Mouse (Mus musculus): Measurements from ENCODE around the gene Esd. TPM values are rescaled to one million over a fixed set of nuclear protein-coding genes. Genes with fewer than 3 reads are reported as not detected.

Esd gene
- polyA plus RNA-seq (2015; fragmentation: Nextera tagmentation; extraction: Ambion mirVana) = 184 and 191 TPM in 2 replicates

- Histone ChIP-seq H3K36me3 (ENCODE audit: control insufficient read depth, insufficient read depth) (peaks cover 6% of the 10 kb centered on the region), H3K4me3 (ENCODE audit: low read depth, low read length) (peak within 1 kb of the TSS; percentile 86), H3K27me3 (ENCODE audit: control insufficient read depth, insufficient read depth, low read depth, low read length) (no peaks in the 10 kb centered on the region), H3K4me1 (ENCODE audit: control insufficient read depth, low read depth, low read length) (peaks cover 16% of the 10 kb centered on the region), H3K27ac (ENCODE audit: low read length) (peak within 1 kb of the TSS; percentile 86), H3K9me3 (replicated peaks; ENCODE audit: control insufficient read depth, low read length) (no peaks in the 10 kb centered on the region), H3K4me2 (ENCODE audit: low read depth, low read length) (peak within 1 kb of the TSS; percentile 81), H3K9ac (ENCODE audit: low read depth, low read length) (peak within 1 kb of the TSS; percentile 82)
- WGBS (ENCODE audit: insufficient replicate concordance) = under 1% methylated on average over 53 of the region's 53 CpGs
- ATAC-seq (ENCODE audit: low read depth) = peak; percentile 99
Measured at GRCm38 (mm10) chr14:74732079-74732783, at the start of gene Esd. Esd (plus strand) TSS chr14:74732297.

GRCm38 (mm10) chr14:74684298-74684978 is 47.7 kb upstream of the Esd start:
- no peaks in the 10 kb centered on the region for H3K27me3 ChIP-seq (ENCODE audit: control insufficient read depth, insufficient read depth, low read depth, low read length)
- no peak overlapping the region for H3K9ac ChIP-seq (ENCODE audit: low read depth, low read length)
- H3K27ac ChIP-seq (ENCODE audit: low read length) = no peak overlapping the region
- no peaks in the 10 kb centered on the region for H3K9me3 ChIP-seq (replicated peaks; ENCODE audit: control insufficient read depth, low read length)
- no peak overlapping the region for H3K4me2 ChIP-seq (ENCODE audit: low read depth, low read length)
- H3K4me3 ChIP-seq (ENCODE audit: low read depth, low read length) = no peak overlapping the region
- H3K36me3 ChIP-seq (ENCODE audit: control insufficient read depth, insufficient read depth) = no peaks in the 10 kb centered on the region
- peak; percentile 60; the same call in 1 of the 2 replicates for ATAC-seq (ENCODE audit: low read depth)
- WGBS (ENCODE audit: insufficient replicate concordance) = 55% methylated on average over 5 of the region's 5 CpGs
- H3K4me1 ChIP-seq (ENCODE audit: control insufficient read depth, low read depth, low read length) = no peaks in the 10 kb centered on the region; the same call in 1 of the 2 replicates

- no peak for ATAC-seq (ENCODE audit: low read depth)
- H3K27me3 ChIP-seq (ENCODE audit: control insufficient read depth, insufficient read depth, low read depth, low read length) = no peaks in the 10 kb centered on the region
- H3K27ac ChIP-seq (ENCODE audit: low read length) = no peak overlapping the region
- no peaks in the 10 kb centered on the region for H3K36me3 ChIP-seq (ENCODE audit: control insufficient read depth, insufficient read depth)
- H3K9me3 ChIP-seq (replicated peaks; ENCODE audit: control insufficient read depth, low read length) = no peaks in the 10 kb centered on the region
- H3K4me3 ChIP-seq (ENCODE audit: low read depth, low read length) = no peak overlapping the region
- no peak overlapping the region for H3K4me2 ChIP-seq (ENCODE audit: low read depth, low read length)
- no peaks in the 10 kb centered on the region for H3K4me1 ChIP-seq (ENCODE audit: control insufficient read depth, low read depth, low read length)
- 68% methylated on average over 2 of the region's 2 CpGs for WGBS (ENCODE audit: insufficient replicate concordance)
- no peak overlapping the region for H3K9ac ChIP-seq (ENCODE audit: low read depth, low read length)
Measured at GRCm38 (mm10) chr14:74691963-74692362, 40.1 kb upstream of the Esd start.

GRCm38 (mm10) chr14:74696766-74697165 is 35.3 kb upstream of the Esd start:
- 50% methylated on average over 4 of the region's 4 CpGs for WGBS (ENCODE audit: insufficient replicate concordance)

GRCm38 (mm10) chr14:74697432-74697831 is 34.7 kb upstream of the Esd start:
- Histone ChIP-seq H3K27me3 (ENCODE audit: control insufficient read depth, insufficient read depth, low read depth, low read length) (no peaks in the 10 kb centered on the region), H3K9ac (ENCODE audit: low read depth, low read length) (no peak overlapping the region), H3K9me3 (replicated peaks; ENCODE audit: control insufficient read depth, low read length) (no peaks in the 10 kb centered on the region), H3K4me1 (ENCODE audit: control insufficient read depth, low read depth, low read length) (no peaks in the 10 kb centered on the region), H3K27ac (ENCODE audit: low read length) (no peak overlapping the region), H3K4me3 (ENCODE audit: low read depth, low read length) (no peak overlapping the region), H3K36me3 (ENCODE audit: control insufficient read depth, insufficient read depth) (no peaks in the 10 kb centered on the region), H3K4me2 (ENCODE audit: low read depth, low read length) (no peak overlapping the region)
- ATAC-seq (ENCODE audit: low read depth) = no peak

More at GRCm38 (mm10) chr14:74696766-74697165, 35.3 kb upstream of the Esd start:
- Histone ChIP-seq H3K27me3 (ENCODE audit: control insufficient read depth, insufficient read depth, low read depth, low read length) (no peaks in the 10 kb centered on the region), H3K36me3 (ENCODE audit: control insufficient read depth, insufficient read depth) (no peaks in the 10 kb centered on the region), H3K4me1 (ENCODE audit: control insufficient read depth, low read depth, low read length) (no peaks in the 10 kb centered on the region), H3K27ac (ENCODE audit: low read length) (no peak overlapping the region), H3K9ac (ENCODE audit: low read depth, low read length) (no peak overlapping the region), H3K4me3 (ENCODE audit: low read depth, low read length) (no peak overlapping the region), H3K9me3 (replicated peaks; ENCODE audit: control insufficient read depth, low read length) (no peaks in the 10 kb centered on the region), H3K4me2 (ENCODE audit: low read depth, low read length) (no peak overlapping the region)
- ATAC-seq (ENCODE audit: low read depth) = no peak

- no peaks in the 10 kb centered on the region for H3K9me3 ChIP-seq (replicated peaks; ENCODE audit: control insufficient read depth, low read length)
Measured at GRCm38 (mm10) chr14:74699241-74699640, 32.9 kb upstream of the Esd start.

GRCm38 (mm10) chr14:74703930-74704329 is 28.2 kb upstream of the Esd start:
- Histone ChIP-seq H3K9me3 (replicated peaks; ENCODE audit: control insufficient read depth, low read length) (no peaks in the 10 kb centered on the region), H3K4me1 (ENCODE audit: control insufficient read depth, low read depth, low read length) (no peaks in the 10 kb centered on the region), H3K9ac (ENCODE audit: low read depth, low read length) (no peak overlapping the region), H3K27me3 (ENCODE audit: control insufficient read depth, insufficient read depth, low read depth, low read length) (no peaks in the 10 kb centered on the region), H3K4me2 (ENCODE audit: low read depth, low read length) (no peak overlapping the region), H3K27ac (ENCODE audit: low read length) (no peak overlapping the region), H3K36me3 (ENCODE audit: control insufficient read depth, insufficient read depth) (no peaks in the 10 kb centered on the region), H3K4me3 (ENCODE audit: low read depth, low read length) (no peak overlapping the region)
- 41% methylated on average over 6 of the region's 6 CpGs for WGBS (ENCODE audit: insufficient replicate concordance)
- ATAC-seq (ENCODE audit: low read depth) = no peak

More at GRCm38 (mm10) chr14:74699241-74699640, 32.9 kb upstream of the Esd start:
- H3K27me3 ChIP-seq (ENCODE audit: control insufficient read depth, insufficient read depth, low read depth, low read length) = no peaks in the 10 kb centered on the region
- no peak for ATAC-seq (ENCODE audit: low read depth)
- H3K9ac ChIP-seq (ENCODE audit: low read depth, low read length) = no peak overlapping the region
- no peak overlapping the region for H3K4me3 ChIP-seq (ENCODE audit: low read depth, low read length)
- no peaks in the 10 kb centered on the region for H3K4me1 ChIP-seq (ENCODE audit: control insufficient read depth, low read depth, low read length)
- H3K27ac ChIP-seq (ENCODE audit: low read length) = no peak overlapping the region
- H3K36me3 ChIP-seq (ENCODE audit: control insufficient read depth, insufficient read depth) = no peaks in the 10 kb centered on the region
- no peak overlapping the region for H3K4me2 ChIP-seq (ENCODE audit: low read depth, low read length)
- WGBS (ENCODE audit: insufficient replicate concordance) = 49% methylated on average over 3 of the region's 3 CpGs

GRCm38 (mm10) chr14:74709054-74709453 is 23.0 kb upstream of the Esd start:
- Histone ChIP-seq H3K4me3 (ENCODE audit: low read depth, low read length) (no peak overlapping the region), H3K9me3 (replicated peaks; ENCODE audit: control insufficient read depth, low read length) (no peaks in the 10 kb centered on the region), H3K36me3 (ENCODE audit: control insufficient read depth, insufficient read depth) (no peaks in the 10 kb centered on the region), H3K27me3 (ENCODE audit: control insufficient read depth, insufficient read depth, low read depth, low read length) (no peaks in the 10 kb centered on the region), H3K4me1 (ENCODE audit: control insufficient read depth, low read depth, low read length) (no peaks in the 10 kb centered on the region), H3K4me2 (ENCODE audit: low read depth, low read length) (no peak overlapping the region), H3K9ac (ENCODE audit: low read depth, low read length) (no peak overlapping the region), H3K27ac (ENCODE audit: low read length) (no peak overlapping the region)
- WGBS (ENCODE audit: insufficient replicate concordance) = 11% methylated on average over 3 of the region's 3 CpGs
- no peak for ATAC-seq (ENCODE audit: low read depth)

- WGBS (ENCODE audit: insufficient replicate concordance) = 50% methylated on average over 3 of the region's 3 CpGs
- ATAC-seq (ENCODE audit: low read depth) = no peak
Measured at GRCm38 (mm10) chr14:74723541-74723940, 8.6 kb upstream of the Esd start.

More at GRCm38 (mm10) chr14:74723541-74723940, 8.6 kb upstream of the Esd start:
- Histone ChIP-seq H3K9me3 (replicated peaks; ENCODE audit: control insufficient read depth, low read length) (no peaks in the 10 kb centered on the region), H3K4me1 (ENCODE audit: control insufficient read depth, low read depth, low read length) (no peaks in the 10 kb centered on the region), H3K9ac (ENCODE audit: low read depth, low read length) (no peak overlapping the region), H3K36me3 (ENCODE audit: control insufficient read depth, insufficient read depth) (no peaks in the 10 kb centered on the region), H3K4me3 (ENCODE audit: low read depth, low read length) (no peak overlapping the region), H3K4me2 (ENCODE audit: low read depth, low read length) (no peak overlapping the region), H3K27me3 (ENCODE audit: control insufficient read depth, insufficient read depth, low read depth, low read length) (no peaks in the 10 kb centered on the region), H3K27ac (ENCODE audit: low read length) (no peak overlapping the region)

Data from liver, embryonic 16.5 days (tissue).